Mouse (Mus musculus) heart, embryonic 14.5 days (tissue): ENCODE results near the gene Nmur1. TPM values are rescaled to one million over a fixed set of nuclear protein-coding genes. Genes with fewer than 3 reads are reported as not detected.
A peak's percentile ranks its signal among the peaks of the same experiment; 100 is the strongest.

Experiments
- ATAC-seq: fragments of 200-750 bp; cut with Nextera tagmentation; 2 replicates; pipeline ENCODE4 v1.8.0; 2017; ENCODE audit warnings: low read depth, moderate TSS enrichment; ENCODE audit not compliant: insufficient number of reproducible peaks, insufficient read depth, low FRiP score
- H3K27ac ChIP-seq, 2 experiments: fragments of 200-500 bp in 1 of 2; fragments of 300-500 bp in 1 of 2; sonication (generic) in 1 of 2; replicated peaks in 1 of 2; 2 replicates each; pipeline ENCODE4 v1.5.1; 2012 to 2014; ENCODE audit warnings: low read depth in 2 of 2, low read length in 2 of 2, control low read depth in 1 of 2, mild to moderate bottlenecking in 1 of 2, mixed read lengths in 1 of 2; ENCODE audit not compliant: control insufficient read depth in 1 of 2, insufficient read depth in 1 of 2
- H3K27me3 ChIP-seq: fragments of 300-500 bp; sonication (generic); 2 replicates; pipeline ENCODE4 v1.6.1; 2014; ENCODE audit warnings: mild to moderate bottlenecking, low read length, control low read depth; ENCODE audit not compliant: control insufficient read depth, insufficient read depth
- H3K36me3 ChIP-seq: fragments of 300-500 bp; sonication (generic); 2 replicates; pipeline ENCODE4 v1.6.1; 2014; ENCODE audit warnings: mild to moderate bottlenecking, control low read depth, low read length, mixed read lengths; ENCODE audit not compliant: control insufficient read depth, insufficient read depth
- H3K4me1 ChIP-seq, 2 experiments: fragments of 200-500 bp in 1 of 2; fragments of 300-500 bp in 1 of 2; sonication (generic) in 1 of 2; 2 replicates each; pipeline ENCODE4 v1.6.1; 2012 to 2014; ENCODE audit warnings: low read length in 2 of 2, control low read depth in 1 of 2, mixed read lengths in 1 of 2; ENCODE audit not compliant: control insufficient read depth in 2 of 2, insufficient read depth in 2 of 2
- H3K4me2 ChIP-seq: fragments of 300-500 bp; sonication (generic); 2 replicates; pipeline ENCODE4 v1.6.1; 2014; ENCODE audit warnings: mild to moderate bottlenecking, low read length
- H3K4me3 ChIP-seq, 2 experiments: fragments of 200-500 bp in 1 of 2; fragments of 300-500 bp in 1 of 2; sonication (generic) in 1 of 2; 2 replicates each; pipeline ENCODE4 v1.5.1; 2012 to 2014; ENCODE audit warnings: low read length in 2 of 2, mild to moderate bottlenecking in 2 of 2, control low read depth in 1 of 2, low read depth in 1 of 2, moderate library complexity in 1 of 2; ENCODE audit not compliant: control insufficient read depth in 1 of 2, insufficient read depth in 1 of 2
- H3K9ac ChIP-seq: fragments of 300-500 bp; sonication (generic); 2 replicates; pipeline ENCODE4 v1.6.1; 2014; ENCODE audit warnings: mild to moderate bottlenecking, low read length
- H3K9me3 ChIP-seq: fragments of 300-500 bp; sonication (generic); 2 replicates; pipeline ENCODE4 v1.6.1; 2016; ENCODE audit warnings: low read length, control low read depth; ENCODE audit not compliant: control insufficient read depth
- WGBS: fragments of 180-500 bp; shearing (Covaris S2); extraction: QIAGEN DNeasy Blood & Tissue Kit; methylation state at CpG from one replicate; pipeline ENCODE4 v1.1.7; 2014; 5-methylcytosine and 5-hydroxymethylcytosine counted together
- polyA plus RNA-seq: library from polyadenylated mRNA; unstranded; fragments of >200 nt; fragmentation: Nextera tagmentation; extraction: Ambion mirVana; gene quantifications from 2 replicates; pipeline ENCODE4 v1.2.1, GENCODE M21; 2014

The Nmur1 gene
- polyA plus RNA-seq, 1 experiment from 2014 or later = not detected

DNA sequence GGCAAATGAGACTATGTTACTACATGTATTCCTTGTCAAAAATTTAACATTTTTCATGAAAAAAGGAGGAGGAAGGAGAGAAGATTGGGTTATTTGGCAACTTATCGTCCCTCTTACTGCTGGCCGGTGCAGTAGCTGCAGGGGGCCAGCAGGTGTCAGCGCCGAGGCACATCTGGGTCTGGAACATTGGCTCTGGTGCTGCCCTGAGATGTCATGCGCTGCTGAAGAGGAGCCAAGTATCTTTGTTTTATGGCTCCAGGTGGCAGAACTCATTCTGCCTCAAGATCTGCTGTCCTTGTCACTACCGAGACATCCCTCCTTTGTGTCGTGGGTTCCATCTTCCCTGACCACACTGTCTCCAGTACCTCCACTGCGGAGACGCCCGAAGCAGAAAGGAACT, 54.0 kb downstream of the Nmur1 start:
- 38% methylated on average over 10 of the region's 10 CpGs for WGBS
- ATAC-seq = no peak; the same call in 1 of the 2 replicates

DNA sequence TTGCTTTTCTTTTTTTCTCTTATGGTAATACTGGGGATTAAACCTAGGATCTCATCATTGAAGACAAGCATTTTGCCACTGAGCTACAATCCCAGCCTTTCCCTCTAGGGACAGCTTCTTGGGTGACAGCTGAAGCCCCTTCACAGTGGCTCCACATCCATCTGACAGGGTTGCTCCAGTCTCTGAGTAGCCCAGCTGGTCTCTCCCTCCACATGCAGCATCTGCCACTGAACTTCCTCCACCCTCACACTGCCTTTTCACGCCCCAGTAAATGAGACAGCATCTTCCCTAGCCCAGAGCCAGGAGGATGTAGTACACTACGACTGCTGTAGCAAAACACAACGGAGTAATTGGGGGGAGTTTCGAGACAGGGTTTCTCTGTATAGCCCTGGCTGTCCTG, 57.9 kb downstream of the Nmur1 start:
- no peak for ATAC-seq
- Histone ChIP-seq H3K9me3 (no peaks in the 10 kb centered on the region), H3K27me3 (no peaks in the 10 kb centered on the region), H3K36me3 (no peaks in the 10 kb centered on the region), H3K4me3 (no peak overlapping the region), H3K9ac (no peak overlapping the region), H3K27ac (no peak overlapping the region), H3K4me1 (no peaks in the 10 kb centered on the region), H3K4me2 (no peak overlapping the region)
- 69% methylated on average over 4 of the region's 4 CpGs for WGBS

More for the DNA sequence above, 54.0 kb downstream of the Nmur1 start:
- Histone ChIP-seq H3K4me1 (peaks cover 1 to 2% of the 10 kb centered on the region in 2 experiments; a peak in 1 of 4 replicates), H3K36me3 (no peaks in the 10 kb centered on the region), H3K27me3 (no peaks in the 10 kb centered on the region), H3K4me2 (no peak overlapping the region), H3K9ac (no peak overlapping the region), H3K9me3 (no peaks in the 10 kb centered on the region), H3K27ac (no peak overlapping the region), H3K4me3 (no peak overlapping the region)

DNA sequence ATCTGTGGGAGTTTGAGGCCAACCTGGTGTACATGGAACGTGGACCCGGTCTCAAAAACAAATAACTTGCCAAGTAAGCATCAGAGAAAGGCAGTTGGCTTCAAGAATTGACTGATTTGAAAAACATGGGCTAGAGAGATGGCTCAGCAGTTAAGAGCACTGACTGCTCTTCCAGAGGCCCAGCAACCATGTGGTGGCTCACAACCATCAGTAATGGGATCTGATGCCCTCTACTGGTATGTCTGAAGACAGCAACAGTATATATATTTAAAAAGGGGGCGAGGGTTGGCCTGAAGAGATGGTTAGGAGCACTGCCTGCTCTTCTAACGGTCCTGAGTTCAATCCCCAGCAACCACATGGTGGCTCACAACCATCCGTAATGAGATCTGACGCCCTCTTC, 62.4 kb downstream of the Nmur1 start:
- Histone ChIP-seq H3K27me3 (no peaks in the 10 kb centered on the region), H3K4me1 (peaks cover 2 to 9% of the 10 kb centered on the region in 2 experiments; a peak in 2 of 4 replicates), H3K36me3 (no peaks in the 10 kb centered on the region), H3K27ac (no peak overlapping the region), H3K4me2 (no peak overlapping the region), H3K9ac (no peak overlapping the region), H3K4me3 (no peak overlapping the region), H3K9me3 (no peaks in the 10 kb centered on the region)
- 25% methylated on average over 6 of the region's 6 CpGs for WGBS
- no peak for ATAC-seq

DNA sequence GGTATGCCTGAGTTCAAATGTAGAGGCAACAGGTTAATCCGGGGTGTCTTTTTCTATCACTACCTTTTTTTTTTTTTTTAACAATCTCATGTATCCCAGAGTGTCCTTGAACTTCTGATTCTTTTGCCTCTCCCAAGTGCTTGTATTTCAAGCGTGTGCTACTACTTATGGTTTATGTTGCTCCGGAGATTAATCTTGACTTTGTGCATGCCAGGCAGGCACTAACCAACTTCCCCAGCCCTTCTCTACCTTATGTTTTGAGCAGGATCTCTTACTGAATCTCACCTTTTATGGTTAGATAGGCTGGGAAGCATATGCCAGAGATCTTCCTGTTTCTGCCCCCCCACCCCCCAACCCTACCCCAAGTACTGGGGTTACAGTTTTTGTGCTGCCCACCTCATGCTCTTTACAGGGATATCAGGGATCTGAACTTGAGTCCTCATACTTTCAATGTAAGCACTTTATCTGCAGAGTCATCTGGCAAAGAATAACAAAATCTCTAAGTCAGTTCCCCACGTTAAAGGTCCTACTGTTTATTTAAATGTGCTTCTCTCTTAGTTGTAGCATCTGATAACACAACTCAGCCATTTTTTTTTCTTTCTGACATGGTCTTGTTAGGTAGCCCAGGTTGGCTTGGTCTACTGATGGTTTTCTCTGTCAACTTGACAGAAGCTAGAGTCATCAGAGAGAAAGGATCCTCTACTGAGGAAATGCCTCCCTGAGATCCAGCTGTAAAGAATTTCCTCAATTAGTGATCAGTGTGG, 64.0 kb downstream of the Nmur1 start:
- H3K27ac ChIP-seq = no peak overlapping the region
- no peaks in the 10 kb centered on the region for H3K9me3 ChIP-seq
- ATAC-seq = no peak
- no peaks in the 10 kb centered on the region for H3K27me3 ChIP-seq
- H3K36me3 ChIP-seq = peaks cover 7% of the 10 kb centered on the region
- WGBS = 85% methylated on average over 4 of the region's 4 CpGs
- no peak overlapping the region for H3K9ac ChIP-seq
- H3K4me1 ChIP-seq = peaks cover 4 to 18% of the 10 kb centered on the region in 2 experiments; a peak in 3 of 4 replicates
- no peak overlapping the region for H3K4me2 ChIP-seq
- no peak overlapping the region for H3K4me3 ChIP-seq

DNA sequence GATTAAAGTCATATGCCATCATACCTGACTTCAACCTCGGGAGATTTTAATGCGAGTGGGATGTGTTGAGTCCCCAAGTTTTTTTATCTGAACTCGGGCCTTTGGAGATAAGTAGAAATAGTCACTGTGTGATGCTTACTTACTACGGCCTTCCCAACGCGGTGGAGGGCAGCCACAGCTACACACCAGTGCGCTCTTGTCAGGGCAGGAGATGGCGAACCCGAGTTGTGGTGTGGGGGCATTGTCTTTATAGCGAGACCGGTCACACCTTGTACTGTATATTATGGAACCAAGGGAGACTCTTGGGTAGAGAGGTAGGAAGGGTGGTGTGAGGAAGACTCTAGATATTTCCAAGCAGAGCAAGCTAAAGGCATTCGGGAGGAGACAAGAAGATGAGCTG, 65.6 kb downstream of the Nmur1 start:
- Histone ChIP-seq H3K27ac (no peak overlapping the region), H3K4me2 (peak overlapping the region; percentile 93), H3K4me1 (peaks cover 4 to 18% of the 10 kb centered on the region in 2 experiments; a peak in 3 of 4 replicates), H3K9ac (peak overlapping the region; percentile 90), H3K9me3 (no peaks in the 10 kb centered on the region), H3K4me3 (peak overlapping the region; percentile 78 to 93), H3K27me3 (no peaks in the 10 kb centered on the region), H3K36me3 (peaks cover 23% of the 10 kb centered on the region)
- WGBS = 20% methylated on average over 12 of the region's 12 CpGs
- ATAC-seq = no peak

DNA sequence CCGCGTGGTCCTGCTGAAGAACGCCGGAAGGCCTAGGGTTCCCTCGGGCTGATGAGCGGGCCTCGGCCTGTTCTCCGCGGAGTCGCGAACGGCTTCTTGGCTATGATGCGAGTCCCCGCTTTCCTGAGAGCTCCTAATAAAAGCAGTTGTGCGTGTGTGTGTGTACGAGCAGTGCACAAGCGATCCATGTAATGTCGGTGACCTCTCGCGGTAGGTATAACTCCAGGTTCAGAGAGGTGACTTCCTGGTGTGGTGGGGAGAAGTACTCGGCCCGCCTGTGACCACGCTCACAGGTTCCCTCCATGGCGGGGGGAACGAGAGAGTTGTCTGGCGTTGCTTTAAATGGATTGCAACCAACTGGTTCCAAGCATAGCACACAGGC, 66.2 kb downstream of the Nmur1 start:
- WGBS = under 1% methylated on average over 26 of the region's 26 CpGs
- H3K9ac ChIP-seq = peak overlapping the region; percentile 90
- peak; percentile 3; the same call in 1 of the 2 replicates for ATAC-seq
- peaks cover 29% of the 10 kb centered on the region for H3K36me3 ChIP-seq
- H3K4me1 ChIP-seq = peaks cover 4 to 18% of the 10 kb centered on the region in 2 experiments; a peak in 3 of 4 replicates
- no peaks in the 10 kb centered on the region for H3K9me3 ChIP-seq
- H3K27ac ChIP-seq = peak overlapping the region; percentile 74 to 78
- H3K27me3 ChIP-seq = no peaks in the 10 kb centered on the region
- H3K4me2 ChIP-seq = peak overlapping the region; percentile 93
- peak overlapping the region; percentile 78 to 93 for H3K4me3 ChIP-seq

DNA sequence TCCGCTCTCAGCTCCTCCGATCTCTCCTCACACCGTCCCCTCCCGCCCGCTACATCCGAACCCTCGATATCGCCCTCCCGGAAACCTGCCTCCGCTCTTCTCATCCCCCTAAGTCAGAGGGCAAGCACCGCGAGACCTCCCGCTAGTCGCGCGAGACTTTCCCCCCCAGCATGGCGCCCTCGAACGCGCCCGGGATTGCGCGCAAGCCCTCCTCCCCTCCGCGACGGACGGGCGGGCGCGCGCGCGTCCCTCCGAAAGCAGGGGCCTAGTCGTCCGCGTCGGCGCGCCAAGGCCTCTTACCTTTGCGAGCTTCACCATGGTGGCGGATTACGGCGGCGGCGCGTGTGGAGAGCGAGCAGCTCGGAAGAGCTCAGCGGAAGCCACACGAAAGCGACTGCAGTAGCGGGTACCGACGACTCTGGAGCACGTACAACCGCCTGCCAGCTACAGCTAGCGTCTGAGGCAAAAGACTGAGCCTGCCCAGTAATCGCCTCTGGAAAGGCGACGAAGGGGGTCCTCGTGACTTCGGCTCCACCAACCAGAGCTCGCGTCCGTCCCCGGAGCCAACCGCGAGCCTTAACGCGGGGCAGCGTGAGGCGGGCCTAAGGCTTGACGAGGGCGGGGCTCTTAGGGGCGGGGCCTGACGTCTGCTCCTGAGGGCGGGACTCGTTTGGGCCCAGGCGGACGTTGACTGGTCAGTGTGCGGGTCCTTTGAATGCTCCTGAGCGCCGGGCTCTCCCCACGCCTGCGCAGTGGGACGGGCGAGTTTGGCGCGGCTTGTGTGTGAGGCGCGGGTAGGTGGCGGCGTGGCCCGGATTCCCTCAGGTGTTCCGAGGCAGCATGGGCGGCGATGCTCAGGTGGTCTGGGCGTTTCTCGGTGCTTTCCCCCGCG, 66.9 kb downstream of the Nmur1 start, which contains the start of gene Ncl:
Ncl (minus strand) TSS at position 495 of the 892 bp plus-strand sequence.
- Histone ChIP-seq H3K4me3 (peak within 1 kb of the TSS; percentile 84 to 93), H3K4me2 (peak within 1 kb of the TSS; percentile 93), H3K36me3 (peaks cover 36% of the 10 kb centered on the region), H3K27me3 (no peaks in the 10 kb centered on the region), H3K9me3 (no peaks in the 10 kb centered on the region), H3K27ac (peak within 1 kb of the TSS; percentile 97 to 99), H3K4me1 (peaks cover 4 to 18% of the 10 kb centered on the region in 2 experiments; a peak in 3 of 4 replicates), H3K9ac (peak within 1 kb of the TSS; percentile 90)
- under 1% methylated on average over 99 of the region's 102 CpGs for WGBS
- ATAC-seq = peak; percentile 98
